Mouse (Mus musculus) inflammation-experienced regulatory T-cells, adult 6 months (primary cell): ENCODE measurements around the gene Slc6a16. TPM values are rescaled to one million over a fixed set of nuclear protein-coding genes. Genes with fewer than 3 reads are reported as not detected.

Experiments used
- ATAC-seq: one replicate; pipeline ENCODE4 v1.8.0; 2017
- polyA plus RNA-seq, 3 experiments: library from polyadenylated mRNA; unstranded; fragments of 100-300 nt; shearing (Covaris generic); gene quantifications; one replicate each; pipeline ENCODE4 v1.2.1; 2017

Gene Slc6a16
- polyA plus RNA-seq, 3 experiments from 2014 or later: not detected

- ATAC-seq: no peak
Observed at GRCm38 (mm10) chr7:45216442-45217183, 24.3 kb upstream of the Slc6a16 start.

- ATAC-seq: no peak
Observed at GRCm38 (mm10) chr7:45221680-45222079, 19.2 kb upstream of the Slc6a16 start.

- ATAC-seq: no peak
Observed at GRCm38 (mm10) chr7:45224826-45225225, 16.1 kb upstream of the Slc6a16 start.

GRCm38 (mm10) chr7:45226421-45226820 lies 14.5 kb upstream of the Slc6a16 start:
- no peak for ATAC-seq

- ATAC-seq: no peak
Observed at GRCm38 (mm10) chr7:45228548-45228947, 12.3 kb upstream of the Slc6a16 start.

GRCm38 (mm10) chr7:45229046-45229445 lies 11.8 kb upstream of the Slc6a16 start:
- no peak for ATAC-seq

- no peak for ATAC-seq
Observed at GRCm38 (mm10) chr7:45229459-45230203, 11.3 kb upstream of the Slc6a16 start.

- no peak for ATAC-seq
Observed at GRCm38 (mm10) chr7:45231192-45231591, 9.7 kb upstream of the Slc6a16 start.

GRCm38 (mm10) chr7:45231941-45232340 lies 8.9 kb upstream of the Slc6a16 start:
- ATAC-seq: no peak

GRCm38 (mm10) chr7:45232716-45233465 lies 8.0 kb upstream of the Slc6a16 start:
- ATAC-seq: no peak

GRCm38 (mm10) chr7:45233580-45234332 lies 7.1 kb upstream of the Slc6a16 start:
- ATAC-seq: no peak

GRCm38 (mm10) chr7:45234333-45234841 lies 6.5 kb upstream of the Slc6a16 start:
- no peak for ATAC-seq

GRCm38 (mm10) chr7:45234922-45235571 lies 5.8 kb upstream of the Slc6a16 start:
- ATAC-seq: no peak

- ATAC-seq: no peak
Observed at GRCm38 (mm10) chr7:45235656-45236180, 5.2 kb upstream of the Slc6a16 start.

GRCm38 (mm10) chr7:45237747-45238699 lies 2.9 kb upstream of the Slc6a16 start:
- peak; percentile 2 for ATAC-seq

GRCm38 (mm10) chr7:45238723-45239496 lies 2.0 kb upstream of the Slc6a16 start, which contains the start of gene Cd37:
Gene Cd37, minus strand, starts transcription at chr7:45239115.
- peak; percentile 94 for ATAC-seq

GRCm38 (mm10) chr7:45240109-45240508 lies 776 bp upstream of the Slc6a16 start:
- no peak for ATAC-seq

GRCm38 (mm10) chr7:45241389-45241749 lies 484 bp downstream of the Slc6a16 start:
- ATAC-seq: no peak

GRCm38 (mm10) chr7:45247666-45248065 lies 6.8 kb downstream of the Slc6a16 start:
- ATAC-seq: no peak
